Mouse (Mus musculus) hindbrain, postnatal 0 days (tissue): ENCODE data around the gene Pcolce2. TPM values are rescaled to one million over a fixed set of nuclear protein-coding genes. Genes with fewer than 3 reads are reported as not detected.

Experiments
- ATAC-seq: fragments of 200-750 bp; cut with Nextera tagmentation; 2 replicates; pipeline ENCODE4 v1.8.0; 2017; ENCODE audit warnings: mild to moderate bottlenecking, moderate TSS enrichment, moderate library complexity
- DNase-seq: peaks from one replicate; pipeline ENCODE4 v3.0.0-alpha.2; 2015; ENCODE audit warnings: low spot score
- H3K27ac ChIP-seq: fragments of 300-500 bp; sonication (generic); 2 replicates; pipeline ENCODE4 v1.5.1; 2014; ENCODE audit warnings: mild to moderate bottlenecking
- H3K27me3 ChIP-seq: fragments of 300-500 bp; sonication (generic); 2 replicates; pipeline ENCODE4 v1.6.1; 2014; ENCODE audit warnings: low read length, mixed read lengths; ENCODE audit not compliant: insufficient read depth
- H3K36me3 ChIP-seq: fragments of 300-500 bp; sonication (generic); 2 replicates; pipeline ENCODE4 v1.6.1; 2014; ENCODE audit warnings: low read length, mixed read lengths; ENCODE audit not compliant: insufficient read depth
- H3K4me1 ChIP-seq: fragments of 300-500 bp; sonication (generic); 2 replicates; pipeline ENCODE4 v1.6.1; 2014; ENCODE audit warnings: antibody characterized with exemption, low read length, mixed read lengths; ENCODE audit not compliant: insufficient read depth
- H3K4me2 ChIP-seq: fragments of 300-500 bp; sonication (generic); 2 replicates; pipeline ENCODE4 v1.6.1; 2014; ENCODE audit warnings: low read depth, mild to moderate bottlenecking, low read length, moderate library complexity, mixed read lengths
- H3K4me3 ChIP-seq: fragments of 300-500 bp; sonication (generic); 2 replicates; pipeline ENCODE4 v1.5.1; 2014; ENCODE audit warnings: low read length
- H3K9ac ChIP-seq: fragments of 300-500 bp; sonication (generic); replicated peaks from 2 replicates; pipeline ENCODE4 v1.6.1; 2014; ENCODE audit warnings: mild to moderate bottlenecking, low read length, moderate library complexity, mixed read lengths
- H3K9me3 ChIP-seq: fragments of 300-500 bp; sonication (generic); 2 replicates; pipeline ENCODE4 v1.6.1; 2016; ENCODE audit warnings: low read length, mixed read lengths
- CTCF ChIP-seq: IDR thresholded peaks from 2 replicates; pipeline ENCODE4 v1.5.1; 2016; ENCODE audit warnings: antibody characterized with exemption, control low read depth, low read depth
- WGBS: fragments of 180-500 bp; shearing (Covaris S2); extraction: QIAGEN DNeasy Blood & Tissue Kit; methylation state at CpG from one replicate; pipeline ENCODE4 v1.1.7; 2014; 5-methylcytosine and 5-hydroxymethylcytosine counted together
- polyA plus RNA-seq: library from polyadenylated mRNA; unstranded; fragments of >200 nt; fragmentation: Nextera tagmentation; extraction: Ambion mirVana; gene quantifications from 2 replicates; pipeline ENCODE4 v1.2.1, GENCODE M21; 2015
- total RNA-seq: library from RNA; depleted of rRNA; stranded (reverse); fragments of >200 nt; gene quantifications from 2 replicates; pipeline ENCODE4 v1.2.3, GENCODE M21; 2014; rRNA removed

The Pcolce2 gene
- total RNA-seq: 2.4 and 2.6 TPM in 2 replicates
- polyA plus RNA-seq: 2.5 and 3.1 TPM in 2 replicates

GRCm38 (mm10) chr9:95637271-95638181, at the start of gene Pcolce2:
TSS of gene Pcolce2 (plus strand) at chr9:95637601.
- under 1% methylated on average over 59 of the region's 71 CpGs for WGBS
- Histone ChIP-seq H3K9ac (peak within 1 kb of the TSS; percentile 72), H3K4me1 (no peaks in the 10 kb centered on the region), H3K4me3 (peak within 1 kb of the TSS; percentile 80), H3K4me2 (peak within 1 kb of the TSS; percentile 99), H3K27ac (peak within 1 kb of the TSS; percentile 17; the same call in 1 of the 2 replicates), H3K36me3 (no peaks in the 10 kb centered on the region), H3K9me3 (no peaks in the 10 kb centered on the region), H3K27me3 (no peaks in the 10 kb centered on the region)
- peak; percentile 62 for DNase-seq
- no peak for TF ChIP-seq CTCF
- peak; percentile 90 for ATAC-seq

- no peak for TF ChIP-seq CTCF
- 90% methylated on average over 7 of the region's 7 CpGs for WGBS
- no peak for DNase-seq
Observed at GRCm38 (mm10) chr9:95588070-95588469, 49.3 kb upstream of the Pcolce2 start.

GRCm38 (mm10) chr9:95594291-95594690, 43.1 kb upstream of the Pcolce2 start:
- no peak overlapping the region for H3K4me2 ChIP-seq
- ATAC-seq (no peak), DNase-seq (no peak)
- no peaks in the 10 kb centered on the region for H3K4me1 ChIP-seq
- no peaks in the 10 kb centered on the region for H3K9me3 ChIP-seq
- no peaks in the 10 kb centered on the region for H3K36me3 ChIP-seq
- no peak overlapping the region for H3K4me3 ChIP-seq
- H3K27ac ChIP-seq: no peak overlapping the region
- H3K27me3 ChIP-seq: no peaks in the 10 kb centered on the region
- WGBS: 80% methylated on average over 4 of the region's 4 CpGs
- TF ChIP-seq CTCF: no peak
- no peak overlapping the region for H3K9ac ChIP-seq

More at GRCm38 (mm10) chr9:95588070-95588469, 49.3 kb upstream of the Pcolce2 start:
- Histone ChIP-seq H3K4me1 (no peaks in the 10 kb centered on the region), H3K4me3 (no peak overlapping the region), H3K9me3 (no peaks in the 10 kb centered on the region), H3K27ac (no peak overlapping the region), H3K9ac (no peak overlapping the region), H3K36me3 (no peaks in the 10 kb centered on the region), H3K27me3 (no peaks in the 10 kb centered on the region), H3K4me2 (no peak overlapping the region)
- ATAC-seq: no peak

GRCm38 (mm10) chr9:95597466-95598178, 39.8 kb upstream of the Pcolce2 start:
- no peaks in the 10 kb centered on the region for H3K36me3 ChIP-seq
- no peaks in the 10 kb centered on the region for H3K9me3 ChIP-seq
- 55% methylated on average over 13 of the region's 13 CpGs for WGBS
- no peak overlapping the region for H3K9ac ChIP-seq
- H3K27ac ChIP-seq: no peak overlapping the region
- H3K4me3 ChIP-seq: no peak overlapping the region
- peak overlapping the region; percentile 41 for H3K4me2 ChIP-seq
- H3K4me1 ChIP-seq: no peaks in the 10 kb centered on the region
- H3K27me3 ChIP-seq: no peaks in the 10 kb centered on the region
- ATAC-seq (no peak), DNase-seq (no peak)
- no peak for TF ChIP-seq CTCF

DNA sequence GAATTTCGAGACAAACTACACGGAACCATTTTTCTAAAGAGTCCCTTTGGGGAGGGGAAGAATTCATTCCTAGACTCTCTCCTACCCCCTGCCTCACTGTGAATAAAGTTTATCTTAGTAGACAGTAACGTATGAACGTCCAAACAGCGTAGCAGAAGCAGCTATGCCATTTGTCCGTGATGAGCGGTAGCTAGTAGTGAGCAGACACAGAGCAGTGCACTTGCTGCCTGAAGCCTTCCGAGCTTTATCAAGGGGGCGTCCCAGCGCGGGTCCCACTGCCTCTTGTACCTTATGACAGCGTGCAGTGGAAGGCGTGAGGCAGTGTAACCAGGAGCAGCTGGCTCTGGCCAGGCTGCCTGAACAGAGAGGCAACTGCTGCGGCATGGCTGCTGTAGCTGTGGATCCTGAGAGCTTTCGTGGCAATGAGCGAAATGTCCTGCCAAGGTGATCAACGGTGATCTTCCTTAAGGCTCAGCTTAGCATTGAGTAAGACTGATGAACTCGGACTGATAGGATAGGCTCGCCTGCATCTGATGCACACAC, 39.2 kb upstream of the Pcolce2 start:
- Histone ChIP-seq H3K4me1 (no peaks in the 10 kb centered on the region), H3K9ac (no peak overlapping the region), H3K9me3 (no peaks in the 10 kb centered on the region), H3K4me3 (no peak overlapping the region), H3K4me2 (peak overlapping the region; percentile 41), H3K27ac (no peak overlapping the region), H3K36me3 (no peaks in the 10 kb centered on the region), H3K27me3 (no peaks in the 10 kb centered on the region)
- 49% methylated on average over 19 of the region's 19 CpGs for WGBS
- ATAC-seq (no peak), DNase-seq (no peak)
- TF ChIP-seq CTCF: no peak

GRCm38 (mm10) chr9:95599399-95599798, 38.0 kb upstream of the Pcolce2 start:
- H3K4me2 ChIP-seq: no peak overlapping the region
- peak; percentile 25; the same call in 1 of the 2 replicates for TF ChIP-seq CTCF
- WGBS: 88% methylated on average over 4 of the region's 4 CpGs

More at GRCm38 (mm10) chr9:95599399-95599798, 38.0 kb upstream of the Pcolce2 start:
- no peak overlapping the region for H3K9ac ChIP-seq
- no peak overlapping the region for H3K27ac ChIP-seq
- H3K36me3 ChIP-seq: no peaks in the 10 kb centered on the region
- no peaks in the 10 kb centered on the region for H3K4me1 ChIP-seq
- H3K27me3 ChIP-seq: no peaks in the 10 kb centered on the region
- H3K4me3 ChIP-seq: no peak overlapping the region
- H3K9me3 ChIP-seq: no peaks in the 10 kb centered on the region
- ATAC-seq (no peak), DNase-seq (no peak)
